Mouse (Mus musculus): ENCODE data around the gene Ston2. TPM values are rescaled to one million over a fixed set of nuclear protein-coding genes. Genes with fewer than 3 reads are reported as not detected.

Gene Ston2
- polyA plus RNA-seq, 1 experiment from 2014 or later = 13.7 TPM

DNA sequence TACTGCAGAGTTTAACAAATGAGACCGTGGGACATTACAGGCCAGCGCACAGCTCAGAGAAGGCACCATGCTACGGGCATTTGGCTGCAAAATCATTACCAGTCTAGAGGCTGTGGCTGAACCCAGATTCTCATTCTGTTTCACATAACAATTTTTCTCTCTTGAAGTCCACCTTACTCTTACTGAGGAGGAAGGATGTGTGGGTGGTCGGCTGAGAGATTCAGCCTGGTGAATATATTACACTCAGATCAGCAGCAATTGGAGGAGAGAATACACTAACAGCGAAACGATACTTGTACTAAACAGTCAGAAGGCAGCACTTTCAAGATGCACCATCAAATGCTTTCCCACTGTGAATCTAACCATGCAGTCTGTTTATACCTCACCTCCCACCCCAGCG, 74.8 kb downstream of the Ston2 start:
- Histone ChIP-seq H3K36me3 (ENCODE audit: control insufficient read depth, insufficient read depth, low read length) (no peaks in the 10 kb centered on the region), H3K27ac (ENCODE audit: low read depth, low read length) (no peak overlapping the region), H3K27me3 (ENCODE audit: control insufficient read depth, insufficient read depth, low read length) (no peaks in the 10 kb centered on the region), H3K9ac (ENCODE audit: low read length) (no peak overlapping the region), H3K4me1 (replicated peaks; ENCODE audit: control insufficient read depth, insufficient read depth, low read length) (0 out of 2 replicates have a peak, but pooled peaks cover 2% of the 10 kb centered on the region), H3K9me3 (ENCODE audit: control insufficient read depth, low read length) (no peaks in the 10 kb centered on the region), H3K4me3 (ENCODE audit: low read depth, low read length) (no peak overlapping the region), H3K4me2 (ENCODE audit: low read depth, low read length, severe bottlenecking) (no peak overlapping the region)
- DNase-seq (ENCODE audit: low spot score) (no peak), ATAC-seq (replicated peaks; ENCODE audit: low FRiP score) (no peak)
- 93% methylated on average over 7 of the region's 7 CpGs for WGBS

DNA sequence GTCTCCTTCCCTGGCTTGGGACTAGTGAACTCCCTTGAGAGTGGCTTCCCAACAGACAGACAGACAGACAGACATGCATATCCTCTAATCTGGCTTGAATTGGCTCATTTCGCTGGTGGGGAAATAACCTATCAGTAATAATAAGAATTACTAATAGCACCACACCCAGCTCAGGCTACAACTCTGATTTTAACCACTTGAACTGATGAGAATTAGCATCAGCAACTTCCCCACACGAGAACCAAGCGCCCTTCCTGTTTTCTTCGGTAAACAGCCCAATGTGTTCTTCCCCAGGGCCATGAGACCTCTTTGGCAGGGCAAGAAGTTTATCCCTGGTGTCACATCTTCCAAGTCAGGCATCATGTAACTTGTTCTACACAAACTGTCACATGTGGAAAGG, 76.5 kb downstream of the Ston2 start:
- Histone ChIP-seq H3K36me3 (ENCODE audit: control insufficient read depth, insufficient read depth, low read length) (no peaks in the 10 kb centered on the region), H3K27ac (ENCODE audit: low read depth, low read length) (no peak overlapping the region), H3K4me2 (ENCODE audit: low read depth, low read length, severe bottlenecking) (no peak overlapping the region), H3K27me3 (ENCODE audit: control insufficient read depth, insufficient read depth, low read length) (no peaks in the 10 kb centered on the region), H3K9me3 (ENCODE audit: control insufficient read depth, low read length) (no peaks in the 10 kb centered on the region), H3K4me3 (ENCODE audit: low read depth, low read length) (no peak overlapping the region), H3K4me1 (replicated peaks; ENCODE audit: control insufficient read depth, insufficient read depth, low read length) (0 out of 2 replicates have a peak, but pooled peaks cover 4% of the 10 kb centered on the region), H3K9ac (ENCODE audit: low read length) (no peak overlapping the region)
- no peak for DNase-seq (ENCODE audit: low spot score)
- ATAC-seq (replicated peaks; ENCODE audit: low FRiP score) = no peak
- WGBS = 93% methylated on average over 4 of the region's 4 CpGs

DNA sequence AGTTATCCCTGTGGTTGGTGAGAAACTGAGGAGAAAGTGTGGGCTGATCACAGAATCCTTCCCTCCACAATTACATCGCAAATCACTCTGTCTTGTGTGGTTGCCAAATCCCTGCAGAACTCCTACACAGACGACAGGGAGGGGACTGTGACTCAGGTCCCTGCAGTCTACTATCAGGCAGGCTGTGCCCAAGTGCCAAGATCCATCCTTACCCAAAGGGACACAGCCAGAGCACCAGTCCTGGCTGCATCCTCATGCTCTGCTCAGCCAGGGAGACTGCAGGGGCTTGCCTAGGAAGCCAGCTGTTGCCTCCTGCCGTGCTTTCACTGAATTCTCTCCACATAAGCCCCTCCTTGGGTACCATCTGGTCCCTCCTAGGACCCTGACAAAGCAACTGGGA, 77.3 kb downstream of the Ston2 start:
- no peak overlapping the region for H3K27ac ChIP-seq (ENCODE audit: low read depth, low read length)
- ATAC-seq (replicated peaks; ENCODE audit: low FRiP score) = no peak; the same call in 1 of the 2 replicates
- 34% methylated on average over 3 of the region's 3 CpGs for WGBS

DNA sequence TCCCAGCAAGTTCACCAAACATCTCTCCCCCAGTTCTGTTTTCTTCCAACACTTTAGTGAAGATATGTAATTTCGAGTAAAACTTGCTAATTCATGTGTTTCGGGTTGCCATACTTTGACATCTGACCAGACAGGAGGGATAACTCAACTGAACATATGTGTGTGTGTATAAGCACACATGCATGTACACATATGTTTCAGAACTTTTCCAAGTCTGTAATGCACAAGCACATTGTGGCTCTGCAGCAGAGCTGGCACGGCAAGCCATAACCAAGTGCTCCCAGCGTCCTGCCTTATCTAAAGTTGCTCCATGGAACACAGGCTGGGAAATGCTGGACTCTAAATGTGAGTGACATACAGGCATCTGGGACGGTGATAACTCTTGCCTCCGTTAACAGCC, 78.6 kb downstream of the Ston2 start:
- 84% methylated on average over 6 of the region's 6 CpGs for WGBS
- Histone ChIP-seq H3K27me3 (ENCODE audit: control insufficient read depth, insufficient read depth, low read length) (no peaks in the 10 kb centered on the region), H3K4me2 (ENCODE audit: low read depth, low read length, severe bottlenecking) (no peak overlapping the region), H3K27ac (ENCODE audit: low read depth, low read length) (no peak overlapping the region), H3K4me1 (replicated peaks; ENCODE audit: control insufficient read depth, insufficient read depth, low read length) (0 out of 2 replicates have a peak, but pooled peaks cover 4% of the 10 kb centered on the region), H3K9me3 (ENCODE audit: control insufficient read depth, low read length) (no peaks in the 10 kb centered on the region), H3K4me3 (ENCODE audit: low read depth, low read length) (no peak overlapping the region), H3K36me3 (ENCODE audit: control insufficient read depth, insufficient read depth, low read length) (no peaks in the 10 kb centered on the region), H3K9ac (ENCODE audit: low read length) (no peak overlapping the region)
- ATAC-seq (replicated peaks; ENCODE audit: low FRiP score) (no peak), DNase-seq (ENCODE audit: low spot score) (no peak)

More for the DNA sequence above, 77.3 kb downstream of the Ston2 start:
- no peak overlapping the region for H3K9ac ChIP-seq (ENCODE audit: low read length)
- no peaks in the 10 kb centered on the region for H3K9me3 ChIP-seq (ENCODE audit: control insufficient read depth, low read length)
- H3K4me2 ChIP-seq (ENCODE audit: low read depth, low read length, severe bottlenecking) = no peak overlapping the region
- H3K4me3 ChIP-seq (ENCODE audit: low read depth, low read length) = no peak overlapping the region
- no peaks in the 10 kb centered on the region for H3K36me3 ChIP-seq (ENCODE audit: control insufficient read depth, insufficient read depth, low read length)
- DNase-seq (ENCODE audit: low spot score) = no peak
- no peaks in the 10 kb centered on the region for H3K27me3 ChIP-seq (ENCODE audit: control insufficient read depth, insufficient read depth, low read length)
- H3K4me1 ChIP-seq (replicated peaks; ENCODE audit: control insufficient read depth, insufficient read depth, low read length) = 0 out of 2 replicates have a peak, but pooled peaks cover 4% of the 10 kb centered on the region

DNA sequence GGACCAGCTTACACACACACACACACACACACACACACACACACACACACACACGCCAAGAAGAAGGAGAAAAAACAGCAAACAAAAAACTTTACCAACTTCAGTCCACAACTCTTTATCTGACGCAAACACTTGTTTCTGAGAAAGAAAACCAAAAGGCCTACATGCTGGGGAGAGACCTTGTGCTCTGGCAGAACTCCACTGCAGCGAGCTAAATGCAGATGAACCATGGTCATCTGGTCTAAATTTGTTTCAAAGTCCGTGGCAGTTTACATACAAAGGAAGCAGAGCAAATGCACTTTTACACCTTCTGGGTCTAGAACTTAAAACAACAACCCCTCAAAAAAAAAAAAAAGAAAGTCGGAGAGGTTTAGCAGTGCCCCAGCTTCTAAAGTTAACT, 79.0 kb downstream of the Ston2 start:
- WGBS = 81% methylated on average over 5 of the region's 5 CpGs

DNA sequence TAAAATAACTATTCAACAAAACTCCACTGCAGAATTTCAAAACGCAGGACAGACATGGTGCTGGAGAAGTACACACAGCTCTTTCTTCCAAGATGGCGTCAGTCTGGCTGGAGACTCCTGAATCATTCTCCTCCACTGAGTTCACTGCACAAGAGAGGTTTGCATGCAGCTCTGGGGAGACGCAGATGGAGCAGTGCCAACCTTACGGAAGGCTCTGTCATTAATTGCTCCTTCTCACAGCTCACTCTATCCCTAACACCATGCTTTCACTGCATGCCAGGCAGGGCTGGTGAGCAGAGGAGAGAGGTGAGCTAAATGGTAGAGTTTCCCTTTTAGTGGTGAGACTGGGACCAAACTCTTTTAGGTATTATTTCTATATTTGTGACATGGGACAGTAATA, 80.4 kb downstream of the Ston2 start:
- 82% methylated on average over 4 of the region's 4 CpGs for WGBS
- H3K36me3 ChIP-seq (ENCODE audit: control insufficient read depth, insufficient read depth, low read length) = no peaks in the 10 kb centered on the region
- H3K4me1 ChIP-seq (replicated peaks; ENCODE audit: control insufficient read depth, insufficient read depth, low read length) = 0 out of 2 replicates have a peak, but pooled peaks cover 4% of the 10 kb centered on the region
- no peak overlapping the region for H3K4me2 ChIP-seq (ENCODE audit: low read depth, low read length, severe bottlenecking)
- no peak overlapping the region for H3K9ac ChIP-seq (ENCODE audit: low read length)
- no peaks in the 10 kb centered on the region for H3K9me3 ChIP-seq (ENCODE audit: control insufficient read depth, low read length)
- ATAC-seq (replicated peaks; ENCODE audit: low FRiP score) (no peak), DNase-seq (ENCODE audit: low spot score) (no peak)
- H3K27me3 ChIP-seq (ENCODE audit: control insufficient read depth, insufficient read depth, low read length) = no peaks in the 10 kb centered on the region
- no peak overlapping the region for H3K27ac ChIP-seq (ENCODE audit: low read depth, low read length)
- no peak overlapping the region for H3K4me3 ChIP-seq (ENCODE audit: low read depth, low read length)

More for the DNA sequence above, 79.0 kb downstream of the Ston2 start:
- DNase-seq (ENCODE audit: low spot score) (no peak), ATAC-seq (replicated peaks; ENCODE audit: low FRiP score) (no peak)
- no peaks in the 10 kb centered on the region for H3K27me3 ChIP-seq (ENCODE audit: control insufficient read depth, insufficient read depth, low read length)
- H3K4me1 ChIP-seq (replicated peaks; ENCODE audit: control insufficient read depth, insufficient read depth, low read length) = 0 out of 2 replicates have a peak, but pooled peaks cover 4% of the 10 kb centered on the region
- H3K9ac ChIP-seq (ENCODE audit: low read length) = no peak overlapping the region
- H3K36me3 ChIP-seq (ENCODE audit: control insufficient read depth, insufficient read depth, low read length) = no peaks in the 10 kb centered on the region
- H3K27ac ChIP-seq (ENCODE audit: low read depth, low read length) = no peak overlapping the region
- no peaks in the 10 kb centered on the region for H3K9me3 ChIP-seq (ENCODE audit: control insufficient read depth, low read length)
- H3K4me3 ChIP-seq (ENCODE audit: low read depth, low read length) = no peak overlapping the region
- H3K4me2 ChIP-seq (ENCODE audit: low read depth, low read length, severe bottlenecking) = no peak overlapping the region

DNA sequence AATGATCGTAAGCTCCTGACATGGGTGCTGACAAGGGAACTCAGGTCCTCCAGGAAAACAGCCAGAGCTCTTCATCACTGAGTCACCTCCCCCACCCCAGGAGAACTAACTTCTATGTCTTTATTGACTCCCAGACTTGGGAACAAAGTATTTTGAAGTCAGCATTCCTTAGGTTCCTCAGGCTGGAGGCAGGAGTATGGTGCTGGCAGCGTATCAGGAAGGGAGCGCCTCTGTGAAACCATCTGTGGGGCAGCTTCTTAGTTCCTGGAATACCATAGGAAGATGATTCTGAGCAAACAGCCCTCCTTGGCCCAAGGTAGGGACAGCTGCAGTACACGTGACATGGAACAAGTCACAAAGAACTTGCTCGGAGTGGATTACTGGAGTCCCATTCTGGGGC, 84.7 kb downstream of the Ston2 start:
- Histone ChIP-seq H3K4me2 (ENCODE audit: low read depth, low read length, severe bottlenecking) (no peak overlapping the region), H3K36me3 (ENCODE audit: control insufficient read depth, insufficient read depth, low read length) (no peaks in the 10 kb centered on the region), H3K4me3 (ENCODE audit: low read depth, low read length) (no peak overlapping the region), H3K9me3 (ENCODE audit: control insufficient read depth, low read length) (no peaks in the 10 kb centered on the region), H3K27me3 (ENCODE audit: control insufficient read depth, insufficient read depth, low read length) (no peaks in the 10 kb centered on the region), H3K4me1 (replicated peaks; ENCODE audit: control insufficient read depth, insufficient read depth, low read length) (0 out of 2 replicates have a peak, but pooled peaks cover 2% of the 10 kb centered on the region), H3K27ac (ENCODE audit: low read depth, low read length) (no peak overlapping the region), H3K9ac (ENCODE audit: low read length) (no peak overlapping the region)
- DNase-seq (ENCODE audit: low spot score) (no peak), ATAC-seq (replicated peaks; ENCODE audit: low FRiP score) (no peak)
- WGBS = 83% methylated on average over 5 of the region's 5 CpGs

DNA sequence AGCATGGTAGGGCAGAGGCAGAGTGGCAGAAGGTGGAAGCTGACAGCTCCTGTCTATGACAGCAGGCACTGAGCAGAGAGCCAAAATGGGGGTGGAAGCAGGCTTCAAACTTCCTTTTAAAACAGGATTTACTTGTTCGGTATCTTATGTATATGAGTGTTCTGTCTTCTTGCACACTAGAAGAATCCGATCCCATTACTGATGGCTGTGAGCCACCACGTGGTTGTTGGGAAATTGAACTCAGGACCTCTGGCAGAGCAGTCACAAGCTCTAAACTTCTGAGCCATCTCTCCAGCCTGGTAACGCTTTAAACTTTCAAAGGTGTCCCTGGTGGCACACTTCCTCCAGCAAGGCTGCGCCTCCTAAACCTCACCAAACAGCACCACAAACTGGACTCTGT, 85.4 kb downstream of the Ston2 start:
- WGBS = 93% methylated on average over 5 of the region's 5 CpGs
- no peak overlapping the region for H3K4me2 ChIP-seq (ENCODE audit: low read depth, low read length, severe bottlenecking)
- DNase-seq (ENCODE audit: low spot score) (no peak), ATAC-seq (replicated peaks; ENCODE audit: low FRiP score) (no peak)
- H3K4me1 ChIP-seq (replicated peaks; ENCODE audit: control insufficient read depth, insufficient read depth, low read length) = no peaks in the 10 kb centered on the region
- H3K9me3 ChIP-seq (ENCODE audit: control insufficient read depth, low read length) = no peaks in the 10 kb centered on the region
- no peaks in the 10 kb centered on the region for H3K36me3 ChIP-seq (ENCODE audit: control insufficient read depth, insufficient read depth, low read length)
- no peak overlapping the region for H3K9ac ChIP-seq (ENCODE audit: low read length)
- H3K4me3 ChIP-seq (ENCODE audit: low read depth, low read length) = no peak overlapping the region
- H3K27me3 ChIP-seq (ENCODE audit: control insufficient read depth, insufficient read depth, low read length) = no peaks in the 10 kb centered on the region
- no peak overlapping the region for H3K27ac ChIP-seq (ENCODE audit: low read depth, low read length)

DNA sequence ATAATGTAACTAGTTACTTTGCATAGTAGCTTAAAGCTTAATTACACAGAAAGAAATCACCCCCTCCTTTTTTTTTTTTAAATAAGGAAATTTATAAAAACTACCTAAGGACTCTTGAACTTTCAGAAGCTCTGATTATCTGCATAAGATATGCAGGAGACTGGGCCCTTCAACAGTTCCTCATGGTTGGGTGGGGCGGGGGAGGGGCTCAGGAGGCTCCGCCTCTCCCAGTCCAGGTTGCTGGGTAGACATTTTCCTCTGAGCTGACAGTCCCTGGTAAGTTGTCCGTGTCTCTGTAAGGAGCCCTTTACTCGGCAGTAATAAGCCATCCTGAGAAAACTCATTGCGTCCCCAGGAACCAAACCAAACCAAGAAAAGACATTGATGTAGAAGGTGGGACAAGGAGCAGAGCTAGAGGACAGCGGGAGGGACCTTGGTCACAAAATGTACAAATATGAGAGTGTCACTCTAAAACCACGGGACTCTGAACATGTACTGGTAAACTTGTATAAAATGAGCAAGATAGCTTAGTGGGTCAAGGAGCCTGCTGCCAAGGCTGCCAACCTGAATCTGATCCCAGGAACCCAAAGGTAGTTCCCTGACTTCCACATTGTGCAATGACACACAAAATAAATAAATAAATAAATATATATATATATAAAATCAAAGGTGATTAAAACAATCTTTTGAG, 88.6 kb downstream of the Ston2 start:
- DNase-seq (ENCODE audit: low spot score) = no peak
- Histone ChIP-seq H3K4me2 (ENCODE audit: low read depth, low read length, severe bottlenecking) (no peak overlapping the region), H3K36me3 (ENCODE audit: control insufficient read depth, insufficient read depth, low read length) (no peaks in the 10 kb centered on the region), H3K4me3 (ENCODE audit: low read depth, low read length) (no peak overlapping the region), H3K4me1 (replicated peaks; ENCODE audit: control insufficient read depth, insufficient read depth, low read length) (no peaks in the 10 kb centered on the region), H3K9ac (ENCODE audit: low read length) (no peak overlapping the region), H3K27ac (ENCODE audit: low read depth, low read length) (no peak overlapping the region), H3K9me3 (ENCODE audit: control insufficient read depth, low read length) (no peaks in the 10 kb centered on the region), H3K27me3 (ENCODE audit: control insufficient read depth, insufficient read depth, low read length) (no peaks in the 10 kb centered on the region)
- 93% methylated on average over 7 of the region's 7 CpGs for WGBS
- ATAC-seq (replicated peaks; ENCODE audit: low FRiP score) = no peak
